Mouse (Mus musculus): Measurements from ENCODE around the gene Epb41.

GRCm38 (mm10) chr4:132067112-132067937, 7.8 kb downstream of the Epb41 start:
- TF ChIP-seq CTCF (IDR thresholded peaks at IDR 0.05; ENCODE audit: low read depth) (no peak), EP300 (IDR thresholded peaks at IDR 0.05; ENCODE audit: low read depth) (peak; percentile 39; the same call in 1 of the 2 replicates)
